Mouse (Mus musculus): ENCODE measurements around the gene Syt1. TPM values are rescaled to one million over a fixed set of nuclear protein-coding genes. Genes with fewer than 3 reads are reported as not detected.
A peak's percentile ranks its signal among the peaks of the same experiment; 100 is the strongest.

Gene Syt1
- polyA plus RNA-seq, 1 experiment from 2014 or later: 0.72 TPM

DNA sequence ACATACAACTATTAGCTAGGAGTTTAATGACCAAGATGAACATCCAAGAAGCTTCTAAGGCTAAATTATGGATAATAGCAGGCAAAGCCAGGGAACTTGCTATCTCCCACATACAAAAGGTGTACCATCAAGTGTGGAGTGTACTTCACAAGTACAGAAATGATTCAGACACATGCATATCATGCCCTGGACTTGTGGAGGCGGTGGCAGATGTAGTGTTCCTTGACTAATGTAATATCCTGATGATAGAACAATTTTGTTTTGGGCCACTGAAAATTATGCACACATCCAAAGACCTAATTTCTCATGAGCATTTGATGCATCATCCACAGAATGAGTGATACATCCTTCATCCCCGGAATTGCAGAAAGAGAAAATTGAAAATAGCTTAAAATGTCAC is 267.0 kb downstream of the Syt1 start:
- Histone ChIP-seq H3K9me3 (no peaks in the 10 kb centered on the region), H3K4me1 (no peaks in the 10 kb centered on the region), H3K36me3 (no peaks in the 10 kb centered on the region), H3K4me2 (no peak overlapping the region), H3K4me3 (no peak overlapping the region), H3K9ac (no peak overlapping the region), H3K27me3 (replicated peaks) (no peaks in the 10 kb centered on the region), H3K27ac (replicated peaks) (no peak overlapping the region)
- ATAC-seq (ENCODE audit: extremely low read depth, insufficient number of reproducible peaks, low FRiP score, low TSS enrichment): no peak
- 52% methylated on average over 2 of the region's 2 CpGs for WGBS

GRCm38 (mm10) chr10:108733982-108734381 is 276.8 kb downstream of the Syt1 start:
- Histone ChIP-seq H3K4me1 (no peaks in the 10 kb centered on the region), H3K9ac (no peak overlapping the region), H3K4me2 (no peak overlapping the region), H3K36me3 (no peaks in the 10 kb centered on the region), H3K4me3 (no peak overlapping the region), H3K27ac (replicated peaks) (no peak overlapping the region), H3K27me3 (replicated peaks) (no peaks in the 10 kb centered on the region), H3K9me3 (no peaks in the 10 kb centered on the region)
- no peak for ATAC-seq (ENCODE audit: extremely low read depth, insufficient number of reproducible peaks, low FRiP score, low TSS enrichment)
- WGBS: 53% methylated on average over 2 of the region's 2 CpGs

GRCm38 (mm10) chr10:108728961-108729360 is 281.8 kb downstream of the Syt1 start:
- Histone ChIP-seq H3K27ac (replicated peaks) (no peak overlapping the region), H3K9me3 (no peaks in the 10 kb centered on the region), H3K4me3 (no peak overlapping the region), H3K9ac (no peak overlapping the region), H3K36me3 (no peaks in the 10 kb centered on the region), H3K27me3 (replicated peaks) (no peaks in the 10 kb centered on the region), H3K4me2 (no peak overlapping the region), H3K4me1 (no peaks in the 10 kb centered on the region)
- 75% methylated on average over 8 of the region's 8 CpGs for WGBS
- no peak for ATAC-seq (ENCODE audit: extremely low read depth, insufficient number of reproducible peaks, low FRiP score, low TSS enrichment)

DNA sequence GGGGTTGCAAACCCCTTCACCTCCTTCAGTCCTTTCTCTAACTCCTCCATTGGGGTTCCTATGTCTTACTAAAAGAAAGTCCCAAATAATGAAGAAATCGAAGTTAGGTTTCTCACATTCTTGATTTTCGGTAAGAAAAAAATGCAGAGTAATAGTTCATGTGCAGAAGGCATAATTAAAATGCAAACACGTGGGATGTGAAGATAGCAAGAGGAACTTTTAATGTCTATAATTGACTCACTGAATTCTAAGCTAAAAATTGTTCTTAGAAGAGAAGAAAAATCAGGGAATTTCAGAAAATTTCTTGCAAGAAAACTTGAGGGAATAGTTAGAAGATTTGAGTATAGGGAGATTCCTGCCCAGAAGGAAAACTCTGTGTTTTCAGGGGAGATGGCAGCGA is 284.4 kb downstream of the Syt1 start:
- no peaks in the 10 kb centered on the region for H3K9me3 ChIP-seq
- no peaks in the 10 kb centered on the region for H3K27me3 ChIP-seq (replicated peaks)
- no peaks in the 10 kb centered on the region for H3K36me3 ChIP-seq
- H3K4me1 ChIP-seq: no peaks in the 10 kb centered on the region
- no peak overlapping the region for H3K27ac ChIP-seq (replicated peaks)
- H3K4me3 ChIP-seq: no peak overlapping the region
- no peak overlapping the region for H3K9ac ChIP-seq
- ATAC-seq (ENCODE audit: extremely low read depth, insufficient number of reproducible peaks, low FRiP score, low TSS enrichment): no peak
- 80% methylated on average over 4 of the region's 4 CpGs for WGBS
- H3K4me2 ChIP-seq: no peak overlapping the region

GRCm38 (mm10) chr10:108724878-108725277 is 285.9 kb downstream of the Syt1 start:
- Histone ChIP-seq H3K4me1 (no peaks in the 10 kb centered on the region), H3K27me3 (replicated peaks) (no peaks in the 10 kb centered on the region), H3K27ac (replicated peaks) (no peak overlapping the region), H3K4me2 (no peak overlapping the region), H3K4me3 (no peak overlapping the region), H3K36me3 (no peaks in the 10 kb centered on the region), H3K9me3 (no peaks in the 10 kb centered on the region), H3K9ac (no peak overlapping the region)
- 76% methylated on average over 3 of the region's 3 CpGs for WGBS
- ATAC-seq (ENCODE audit: extremely low read depth, insufficient number of reproducible peaks, low FRiP score, low TSS enrichment): no peak

DNA sequence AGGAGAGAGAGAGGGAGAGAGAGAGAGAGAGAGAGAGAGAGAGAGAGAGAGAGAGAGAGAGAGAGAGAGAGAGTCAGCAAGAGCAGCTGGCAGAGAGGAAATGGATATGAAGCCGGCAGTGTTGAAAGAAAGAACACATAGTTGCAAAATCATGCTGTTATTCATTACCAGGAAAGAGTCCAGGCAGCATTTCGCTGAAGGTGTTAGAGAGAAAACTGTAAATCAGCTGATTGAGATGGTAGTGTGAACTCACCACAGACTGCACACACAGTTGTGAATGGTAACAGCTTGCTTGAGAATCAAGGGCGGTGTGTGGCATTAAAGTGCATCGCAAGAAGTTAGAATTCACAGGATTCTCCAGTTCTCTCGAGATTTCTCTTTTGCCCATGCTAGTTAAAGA is 300.3 kb downstream of the Syt1 start:
- WGBS: 61% methylated on average over 5 of the region's 5 CpGs
- Histone ChIP-seq H3K9ac (no peak overlapping the region), H3K4me2 (no peak overlapping the region), H3K27me3 (replicated peaks) (no peaks in the 10 kb centered on the region), H3K9me3 (no peaks in the 10 kb centered on the region), H3K4me1 (no peaks in the 10 kb centered on the region), H3K36me3 (no peaks in the 10 kb centered on the region), H3K27ac (replicated peaks) (no peak overlapping the region), H3K4me3 (no peak overlapping the region)
- ATAC-seq (ENCODE audit: extremely low read depth, insufficient number of reproducible peaks, low FRiP score, low TSS enrichment): no peak

GRCm38 (mm10) chr10:108705658-108706057 is 305.1 kb downstream of the Syt1 start:
- WGBS: 78% methylated on average over 3 of the region's 3 CpGs
- H3K4me3 ChIP-seq: no peak overlapping the region
- no peak overlapping the region for H3K4me2 ChIP-seq
- no peak overlapping the region for H3K27ac ChIP-seq (replicated peaks)
- no peaks in the 10 kb centered on the region for H3K4me1 ChIP-seq
- no peaks in the 10 kb centered on the region for H3K36me3 ChIP-seq
- H3K9me3 ChIP-seq: no peaks in the 10 kb centered on the region
- no peak for ATAC-seq (ENCODE audit: extremely low read depth, insufficient number of reproducible peaks, low FRiP score, low TSS enrichment)
- H3K9ac ChIP-seq: no peak overlapping the region
- H3K27me3 ChIP-seq (replicated peaks): no peaks in the 10 kb centered on the region

- 61% methylated on average over 14 of the region's 14 CpGs for WGBS
- H3K9ac ChIP-seq: no peak overlapping the region
- H3K36me3 ChIP-seq: no peaks in the 10 kb centered on the region
- H3K4me1 ChIP-seq: no peaks in the 10 kb centered on the region
- no peak overlapping the region for H3K27ac ChIP-seq (replicated peaks)
- 0 out of 2 replicates have a peak overlapping the region, but pooled peaks have one; percentile 24 for H3K4me2 ChIP-seq
- no peaks in the 10 kb centered on the region for H3K27me3 ChIP-seq (replicated peaks)
- no peak for ATAC-seq (ENCODE audit: extremely low read depth, insufficient number of reproducible peaks, low FRiP score, low TSS enrichment)
- no peaks in the 10 kb centered on the region for H3K9me3 ChIP-seq
- no peak overlapping the region for H3K4me3 ChIP-seq
Measured at GRCm38 (mm10) chr10:108701361-108702128, 309.2 kb downstream of the Syt1 start.

DNA sequence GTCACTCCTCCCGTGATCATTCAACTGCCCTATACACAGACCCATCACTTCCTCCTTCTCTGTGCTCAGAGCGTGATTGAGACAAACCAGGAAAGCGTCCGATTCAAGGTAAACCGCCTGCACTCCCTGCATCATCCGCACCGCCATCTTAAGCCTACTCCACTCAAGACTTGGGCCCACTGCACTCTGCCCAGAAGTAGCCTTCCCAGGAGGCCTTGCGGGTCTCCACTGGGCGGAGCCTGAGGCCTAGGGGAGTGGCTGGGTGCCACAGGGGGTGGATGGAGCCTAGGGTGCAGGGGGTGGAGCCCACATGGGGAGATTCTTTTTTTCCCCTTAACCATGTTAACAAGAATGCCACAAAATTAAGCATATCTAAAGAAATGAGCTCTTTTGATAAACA is 310.8 kb downstream of the Syt1 start, which contains the start of gene Gm5136:
TSS of gene Gm5136 (minus strand) at position 215 of the 400 bp plus-strand sequence.
- Histone ChIP-seq H3K4me1 (no peaks in the 10 kb centered on the region), H3K27ac (replicated peaks) (no peak within 1 kb of the TSS), H3K4me2 (no peak within 1 kb of the TSS), H3K4me3 (no peak within 1 kb of the TSS), H3K36me3 (no peaks in the 10 kb centered on the region), H3K9me3 (no peaks in the 10 kb centered on the region), H3K27me3 (replicated peaks) (no peaks in the 10 kb centered on the region), H3K9ac (no peak within 1 kb of the TSS)
- 87% methylated on average over 9 of the region's 9 CpGs for WGBS
- ATAC-seq (ENCODE audit: extremely low read depth, insufficient number of reproducible peaks, low FRiP score, low TSS enrichment): no peak

DNA sequence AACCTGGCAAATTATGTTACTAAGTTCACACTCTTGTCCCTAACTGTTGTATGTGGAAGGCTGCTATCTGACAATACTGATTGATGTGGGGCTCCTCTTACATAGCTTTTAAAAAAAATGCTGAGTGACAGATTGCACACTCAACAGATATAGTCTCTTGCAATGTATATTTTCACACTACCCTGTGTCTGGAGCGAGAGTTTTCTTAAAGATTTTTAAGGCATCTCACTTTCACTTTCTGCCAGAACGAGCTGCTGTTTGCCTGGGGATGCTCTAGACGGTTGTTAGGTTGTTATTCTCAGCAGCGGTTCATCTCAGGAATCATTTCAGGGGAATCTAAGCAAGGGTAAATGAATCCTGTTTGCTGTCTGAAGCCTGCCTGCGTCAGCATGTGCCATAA is 313.7 kb downstream of the Syt1 start:
- H3K4me2 ChIP-seq: peak overlapping the region; percentile 33
- no peaks in the 10 kb centered on the region for H3K36me3 ChIP-seq
- WGBS: 40% methylated on average over 5 of the region's 5 CpGs
- no peaks in the 10 kb centered on the region for H3K27me3 ChIP-seq (replicated peaks)
- H3K9ac ChIP-seq: 0 out of 2 replicates have a peak overlapping the region, but pooled peaks have one; percentile 24
- H3K4me3 ChIP-seq: no peak overlapping the region
- H3K9me3 ChIP-seq: no peaks in the 10 kb centered on the region
- ATAC-seq (ENCODE audit: extremely low read depth, insufficient number of reproducible peaks, low FRiP score, low TSS enrichment): no peak
- H3K4me1 ChIP-seq: no peaks in the 10 kb centered on the region
- no peak overlapping the region for H3K27ac ChIP-seq (replicated peaks)

GRCm38 (mm10) chr10:108690954-108691353 is 319.8 kb downstream of the Syt1 start:
- Histone ChIP-seq H3K9ac (no peak overlapping the region), H3K4me2 (no peak overlapping the region), H3K27me3 (replicated peaks) (no peaks in the 10 kb centered on the region), H3K36me3 (no peaks in the 10 kb centered on the region), H3K4me3 (no peak overlapping the region), H3K4me1 (peaks cover 6% of the 10 kb centered on the region; the same call in 1 of the 2 replicates), H3K9me3 (no peaks in the 10 kb centered on the region), H3K27ac (replicated peaks) (no peak overlapping the region)
- WGBS: 69% methylated on average over 9 of the region's 9 CpGs
- no peak for ATAC-seq (ENCODE audit: extremely low read depth, insufficient number of reproducible peaks, low FRiP score, low TSS enrichment)

DNA sequence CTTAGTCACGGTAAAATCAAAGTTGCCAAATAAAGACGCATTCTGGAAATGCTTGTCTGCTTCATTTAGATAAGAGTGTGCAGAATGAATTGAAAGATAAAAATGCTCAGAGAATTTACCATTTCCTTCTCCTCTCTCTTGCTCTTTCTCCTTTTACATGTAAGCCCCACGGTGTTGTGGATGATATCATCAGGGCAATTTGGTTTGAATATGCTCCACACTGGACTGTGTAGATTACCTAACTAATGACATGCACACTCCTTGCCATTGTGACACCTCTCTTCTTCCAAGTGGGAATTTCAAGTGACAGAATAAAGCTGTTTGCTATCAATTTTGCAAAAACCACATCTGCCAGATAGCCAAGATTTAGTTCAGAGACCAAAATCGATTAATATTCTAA is 324.1 kb downstream of the Syt1 start:
- 40% methylated on average over 4 of the region's 4 CpGs for WGBS
- ATAC-seq (ENCODE audit: extremely low read depth, insufficient number of reproducible peaks, low FRiP score, low TSS enrichment): no peak
- H3K9ac ChIP-seq: no peak overlapping the region
- H3K9me3 ChIP-seq: no peaks in the 10 kb centered on the region
- H3K36me3 ChIP-seq: no peaks in the 10 kb centered on the region
- H3K4me1 ChIP-seq: peaks cover 6% of the 10 kb centered on the region; the same call in 1 of the 2 replicates
- no peak overlapping the region for H3K27ac ChIP-seq (replicated peaks)
- H3K27me3 ChIP-seq (replicated peaks): no peaks in the 10 kb centered on the region
- H3K4me3 ChIP-seq: no peak overlapping the region
- H3K4me2 ChIP-seq: no peak overlapping the region

Data from heart, embryonic 13.5 days (tissue).